ENCODE assay signal across 8 mouse cellular contexts in the genomic region with DNA sequence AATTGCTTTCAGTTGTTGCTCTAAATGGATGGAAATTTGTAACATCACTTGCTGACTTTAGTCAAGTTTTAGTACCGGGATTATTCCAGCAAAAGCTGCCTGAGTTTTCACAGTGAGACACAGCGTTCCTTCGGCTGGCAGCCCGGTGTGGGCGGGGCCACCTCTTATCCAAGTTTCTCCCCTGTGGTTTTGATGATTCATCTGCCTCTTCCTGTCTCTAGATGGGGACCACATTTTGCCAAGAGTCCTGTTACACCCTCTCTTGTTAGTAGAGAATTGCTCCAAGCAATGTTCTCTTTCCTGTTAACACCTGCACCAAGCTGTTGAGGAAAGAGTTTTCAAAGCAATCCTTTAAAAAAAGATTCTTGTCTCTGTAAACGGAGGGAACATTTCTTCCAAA.
DNase-seq lines count a peak whose midpoint lies in the region; ATAC-seq lines count a peak whose summit lies in the region.

No protein-coding gene starts in this region.

- no peak overlapping the region for H3K4me2 ChIP-seq in embryonic facial prominence, embryonic 14.5 days (ENCODE audit: low read depth, low read length)

- H3K9me3 ChIP-seq in heart, embryonic 10.5 days = no peaks in the 10 kb centered on the region
- H3K9me3 ChIP-seq in embryonic facial prominence, embryonic 14.5 days (ENCODE audit: control insufficient read depth, low read length) = no peaks in the 10 kb centered on the region

- no peak overlapping the region for H3K27ac ChIP-seq in heart, embryonic 10.5 days
- peak overlapping the region; percentile 40; the same call in 1 of the 2 replicates for H3K27ac ChIP-seq in embryonic facial prominence, embryonic 14.5 days (replicated peaks; ENCODE audit: low read depth, low read length)

- intact Hi-C loops in heart, postnatal 14 days (cut with DNase I) = loop anchor here (5.0 to 10.0 kb wide), 3 partner anchors 41 to 224 kb away; no protein-coding TSS in a partner anchor
- intact Hi-C loops in left cerebral cortex, postnatal 14 days (cut with DNase I) = no loop called here

- no peak overlapping the region for H3K4me3 ChIP-seq in heart, embryonic 10.5 days
- no peak overlapping the region for H3K4me3 ChIP-seq in embryonic facial prominence, embryonic 14.5 days (ENCODE audit: low read depth, low read length)

- no peaks in the 10 kb centered on the region for H3K27me3 ChIP-seq in heart, embryonic 10.5 days (ENCODE audit: insufficient read depth, poor library complexity, severe bottlenecking)
- H3K27me3 ChIP-seq in embryonic facial prominence, embryonic 14.5 days (replicated peaks; ENCODE audit: control insufficient read depth, insufficient read depth, low read length) = no peaks in the 10 kb centered on the region

- peak; percentile 68 for ATAC-seq in embryonic facial prominence, embryonic 14.5 days (ENCODE audit: low read depth)

- DNase-seq in heart, adult 18-20 months = peak; percentile 91 to 94
- no peak for DNase-seq in heart, embryonic 10.5 days (ENCODE audit: low spot score)
- peak; percentile 60 for DNase-seq in adrenal gland, adult 8-10 months
- peak; percentile 92 for DNase-seq in embryonic facial prominence, embryonic 14.5 days (ENCODE audit: low spot score)
- peak; percentile 82 to 86 for DNase-seq in heart, postnatal 14 days
- peak; percentile 77 to 91 for DNase-seq in left cerebral cortex, postnatal 14 days (ENCODE audit: low spot score in 2 of 2)
- peak; percentile 21 for DNase-seq in ovary, postnatal 14 days (ENCODE audit: low spot score)
- DNase-seq in retina, postnatal 1 day = no peak

- WGBS in heart, embryonic 10.5 days = 23% methylated on average over 6 of the region's 6 CpGs
- 9% methylated on average over 6 of the region's 6 CpGs for WGBS in embryonic facial prominence, embryonic 14.5 days

- no peak overlapping the region for H3K9ac ChIP-seq in embryonic facial prominence, embryonic 14.5 days (ENCODE audit: low read depth, low read length)

- H3K36me3 ChIP-seq in heart, embryonic 10.5 days = no peaks in the 10 kb centered on the region
- H3K36me3 ChIP-seq in embryonic facial prominence, embryonic 14.5 days (ENCODE audit: control insufficient read depth, insufficient read depth, low read length) = no peaks in the 10 kb centered on the region

- H3K4me1 ChIP-seq in heart, embryonic 10.5 days = peaks cover 6% of the 10 kb centered on the region; the same call in 1 of the 2 replicates
- H3K4me1 ChIP-seq in embryonic facial prominence, embryonic 14.5 days (ENCODE audit: control insufficient read depth, insufficient read depth, low read length) = peaks cover 21% of the 10 kb centered on the region

Comparison
In these comparisons a context has a peak if more than half of its experiments do, and no peak if none do; other contexts are left out.
1. DNase-seq: peak in heart, adult 18-20 months (2 of 2), adrenal gland, adult 8-10 months (single experiment), embryonic facial prominence, embryonic 14.5 days (single experiment), heart, postnatal 14 days (2 of 2), left cerebral cortex, postnatal 14 days (2 of 2) and ovary, postnatal 14 days (single experiment); none in heart, embryonic 10.5 days (single experiment) and retina, postnatal 1 day (single experiment).